Mouse (Mus musculus): ENCODE data around the gene Zfp882. TPM values are rescaled to one million over a fixed set of nuclear protein-coding genes. Genes with fewer than 3 reads are reported as not detected.

The Zfp882 gene
- total and polyA plus RNA-seq, 2 experiments from 2014 or later, result 7.4 to 7.9 TPM

GRCm38 (mm10) chr8:71954666-71955065 lies 46.3 kb downstream of the Zfp882 start:
- H3K9ac ChIP-seq (replicated peaks; ENCODE audit: low read length), result no peak overlapping the region
- no peak for DNase-seq (ENCODE audit: low spot score)
- H3K4me1 ChIP-seq (ENCODE audit: insufficient read depth, low read length), result peaks cover 6% of the 10 kb centered on the region; the same call in 1 of the 2 replicates
- no peak for ATAC-seq
- no peak overlapping the region for H3K27ac ChIP-seq
- no peaks in the 10 kb centered on the region for H3K36me3 ChIP-seq (ENCODE audit: insufficient read depth, low read length)
- H3K9me3 ChIP-seq (ENCODE audit: low read length), result 0 out of 2 replicates have a peak, but pooled peaks cover 4% of the 10 kb centered on the region
- H3K4me3 ChIP-seq (ENCODE audit: low read length), result no peak overlapping the region
- no peak for TF ChIP-seq CTCF (IDR thresholded peaks at IDR 0.05; ENCODE audit: low read depth)
- WGBS, result 96% methylated on average over 9 of the region's 9 CpGs
- no peak overlapping the region for H3K4me2 ChIP-seq (ENCODE audit: low read depth, low read length)
- no peaks in the 10 kb centered on the region for H3K27me3 ChIP-seq (ENCODE audit: insufficient read depth, low read length)

DNA sequence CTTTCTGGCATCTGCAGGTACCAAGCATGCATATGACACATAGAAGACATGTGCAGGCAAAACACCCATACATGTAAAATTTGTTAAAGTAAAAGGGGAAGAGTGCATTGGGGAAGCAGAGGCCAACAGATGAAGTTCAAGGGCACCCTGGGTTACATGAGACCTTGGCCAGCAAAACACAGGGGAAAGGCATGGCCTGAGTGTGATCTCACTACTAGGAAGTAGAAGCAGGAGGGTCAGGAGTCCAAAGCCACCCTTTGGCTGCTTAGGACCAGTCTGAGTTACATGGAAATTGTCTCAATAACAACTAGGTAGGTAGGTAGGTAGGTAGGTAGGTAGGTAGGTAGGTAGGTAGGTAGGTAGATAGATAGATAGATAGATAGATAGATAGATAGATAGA lies 52.1 kb downstream of the Zfp882 start:
- TF ChIP-seq CTCF (IDR thresholded peaks at IDR 0.05; ENCODE audit: low read depth), result no peak
- ATAC-seq (no peak), DNase-seq (ENCODE audit: low spot score) (no peak)
- H3K4me3 ChIP-seq (ENCODE audit: low read length), result no peak overlapping the region
- 0 out of 2 replicates have a peak, but pooled peaks cover 2% of the 10 kb centered on the region for H3K9me3 ChIP-seq (ENCODE audit: low read length)
- no peak overlapping the region for H3K9ac ChIP-seq (replicated peaks; ENCODE audit: low read length)
- no peak overlapping the region for H3K27ac ChIP-seq
- no peaks in the 10 kb centered on the region for H3K27me3 ChIP-seq (ENCODE audit: insufficient read depth, low read length)
- H3K4me2 ChIP-seq (ENCODE audit: low read depth, low read length), result no peak overlapping the region
- no peaks in the 10 kb centered on the region for H3K36me3 ChIP-seq (ENCODE audit: insufficient read depth, low read length)
- H3K4me1 ChIP-seq (ENCODE audit: insufficient read depth, low read length), result no peaks in the 10 kb centered on the region

DNA sequence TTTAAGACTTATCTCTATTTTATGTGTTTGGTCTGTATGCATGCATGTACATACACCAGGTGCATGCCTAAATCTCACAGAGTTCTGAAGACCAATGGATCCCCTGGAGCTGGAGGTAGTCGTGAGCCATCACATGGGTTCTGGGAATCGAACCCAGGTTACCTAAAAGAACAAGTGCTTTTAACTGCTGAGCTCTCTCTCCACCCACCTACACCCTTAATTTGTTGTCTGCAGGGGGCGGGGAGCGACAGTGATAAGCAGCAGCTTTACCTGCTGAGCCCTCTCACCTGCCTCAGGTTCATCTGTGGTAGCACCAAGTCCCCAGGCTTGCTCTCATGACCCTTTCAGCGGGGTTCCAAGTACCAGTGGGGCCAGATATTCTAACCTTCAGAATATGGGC lies 53.4 kb downstream of the Zfp882 start:
- no peak for TF ChIP-seq CTCF (IDR thresholded peaks at IDR 0.05; ENCODE audit: low read depth)
- ATAC-seq, result no peak
- Histone ChIP-seq H3K27me3 (ENCODE audit: insufficient read depth, low read length) (no peaks in the 10 kb centered on the region), H3K4me3 (ENCODE audit: low read length) (no peak overlapping the region), H3K36me3 (ENCODE audit: insufficient read depth, low read length) (peaks cover 6% of the 10 kb centered on the region; the same call in 1 of the 2 replicates), H3K9ac (replicated peaks; ENCODE audit: low read length) (no peak overlapping the region), H3K9me3 (ENCODE audit: low read length) (0 out of 2 replicates have a peak, but pooled peaks cover 2% of the 10 kb centered on the region), H3K27ac (no peak overlapping the region), H3K4me2 (ENCODE audit: low read depth, low read length) (no peak overlapping the region), H3K4me1 (ENCODE audit: insufficient read depth, low read length) (no peaks in the 10 kb centered on the region)
- DNase-seq (ENCODE audit: low spot score), result no peak
- WGBS, result 91% methylated on average over 5 of the region's 5 CpGs

DNA sequence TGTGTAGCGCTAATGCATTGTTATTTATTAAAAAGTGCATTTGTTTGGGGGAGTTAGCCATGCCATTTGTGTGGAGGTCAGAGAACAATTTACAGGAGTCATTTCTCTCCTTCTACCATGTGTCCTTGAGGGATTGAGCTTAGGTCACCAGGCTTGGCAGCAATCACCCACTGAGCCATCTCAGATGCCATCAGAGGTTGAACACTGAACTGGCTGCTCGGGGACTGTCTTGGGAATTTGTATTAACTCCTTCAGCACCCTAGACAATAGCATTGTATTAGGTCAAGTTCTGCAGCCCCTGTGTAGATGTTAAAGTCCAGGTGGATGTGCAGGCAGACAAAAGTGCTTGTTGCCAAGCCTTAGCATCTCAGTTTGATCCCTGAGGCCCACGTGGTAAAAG lies 55.6 kb downstream of the Zfp882 start:
- H3K36me3 ChIP-seq (ENCODE audit: insufficient read depth, low read length), result peaks cover 26% of the 10 kb centered on the region
- no peaks in the 10 kb centered on the region for H3K27me3 ChIP-seq (ENCODE audit: insufficient read depth, low read length)
- TF ChIP-seq CTCF (IDR thresholded peaks at IDR 0.05; ENCODE audit: low read depth), result no peak
- H3K9ac ChIP-seq (replicated peaks; ENCODE audit: low read length), result no peak overlapping the region
- H3K9me3 ChIP-seq (ENCODE audit: low read length), result 0 out of 2 replicates have a peak, but pooled peaks cover 2% of the 10 kb centered on the region
- ATAC-seq (no peak), DNase-seq (ENCODE audit: low spot score) (no peak)
- no peak overlapping the region for H3K4me3 ChIP-seq (ENCODE audit: low read length)
- H3K27ac ChIP-seq, result no peak overlapping the region
- WGBS, result 83% methylated on average over 3 of the region's 3 CpGs
- no peaks in the 10 kb centered on the region for H3K4me1 ChIP-seq (ENCODE audit: insufficient read depth, low read length)
- H3K4me2 ChIP-seq (ENCODE audit: low read depth, low read length), result no peak overlapping the region

GRCm38 (mm10) chr8:71965166-71965565 lies 56.8 kb downstream of the Zfp882 start:
- TF ChIP-seq CTCF (IDR thresholded peaks at IDR 0.05; ENCODE audit: low read depth), result no peak

More at GRCm38 (mm10) chr8:71965166-71965565, 56.8 kb downstream of the Zfp882 start:
- H3K9me3 ChIP-seq (ENCODE audit: low read length), result 0 out of 2 replicates have a peak, but pooled peaks cover 2% of the 10 kb centered on the region
- ATAC-seq (no peak), DNase-seq (ENCODE audit: low spot score) (no peak)
- no peaks in the 10 kb centered on the region for H3K27me3 ChIP-seq (ENCODE audit: insufficient read depth, low read length)
- WGBS, result 97% methylated on average over 2 of the region's 2 CpGs
- peaks cover 26% of the 10 kb centered on the region for H3K36me3 ChIP-seq (ENCODE audit: insufficient read depth, low read length)
- H3K27ac ChIP-seq, result no peak overlapping the region
- H3K4me2 ChIP-seq (ENCODE audit: low read depth, low read length), result no peak overlapping the region
- no peak overlapping the region for H3K9ac ChIP-seq (replicated peaks; ENCODE audit: low read length)
- H3K4me3 ChIP-seq (ENCODE audit: low read length), result no peak overlapping the region
- no peaks in the 10 kb centered on the region for H3K4me1 ChIP-seq (ENCODE audit: insufficient read depth, low read length)

Other genes with a start within 250 kb of the Zfp882 start
- 81.4 and 89.1 TPM in 2 replicates for gene Unc13a, start 236.9 kb upstream of the Zfp882 start, total RNA-seq (2014; rRNA removed)
- 16.8 and 16.9 TPM in 2 replicates for gene Unc13a, start 236.9 kb upstream of the Zfp882 start, polyA plus RNA-seq (2015; fragmentation: Nextera tagmentation; extraction: Ambion mirVana)
- gene Jak3, start 232.3 kb upstream of the Zfp882 start, total RNA-seq (2014; rRNA removed), result 14.8 and 15.3 TPM in 2 replicates
- 7.3 and 7.4 TPM in 2 replicates for gene Jak3, start 232.3 kb upstream of the Zfp882 start, polyA plus RNA-seq (2015; fragmentation: Nextera tagmentation; extraction: Ambion mirVana)
- not detected in 2 replicates for gene Insl3, start 219.4 kb upstream of the Zfp882 start, total RNA-seq (2014; rRNA removed)
- gene Insl3, start 219.4 kb upstream of the Zfp882 start, polyA plus RNA-seq (2015; fragmentation: Nextera tagmentation; extraction: Ambion mirVana), result 1.7 and 3.4 TPM in 2 replicates
- gene B3gnt3, start 206.8 kb upstream of the Zfp882 start, total RNA-seq (2014; rRNA removed), result 0.42 and 0.50 TPM in 2 replicates
- 0.52 and 0.60 TPM in 2 replicates for gene B3gnt3, start 206.8 kb upstream of the Zfp882 start, polyA plus RNA-seq (2015; fragmentation: Nextera tagmentation; extraction: Ambion mirVana)
- gene Fcho1, start 182.9 kb upstream of the Zfp882 start, total RNA-seq (2014; rRNA removed), result 84.2 and 99.0 TPM in 2 replicates
- 62.2 and 65.8 TPM in 2 replicates for gene Fcho1, start 182.9 kb upstream of the Zfp882 start, polyA plus RNA-seq (2015; fragmentation: Nextera tagmentation; extraction: Ambion mirVana)
- 3.7 and 4.2 TPM in 2 replicates for gene Zfp709, start 26.6 kb upstream of the Zfp882 start, total RNA-seq (2014; rRNA removed)
- 4.3 and 6.3 TPM in 2 replicates for gene Zfp709, start 26.6 kb upstream of the Zfp882 start, polyA plus RNA-seq (2015; fragmentation: Nextera tagmentation; extraction: Ambion mirVana)
- gene Zfp617, start within 50 bp of the Zfp882 start, total RNA-seq (2014; rRNA removed), result 15.9 and 18.0 TPM in 2 replicates
- gene Zfp617, start within 50 bp of the Zfp882 start, polyA plus RNA-seq (2015; fragmentation: Nextera tagmentation; extraction: Ambion mirVana), result 21.8 and 24.4 TPM in 2 replicates
- 23.8 and 24.8 TPM in 2 replicates for gene Zfp961, start 42.4 kb downstream of the Zfp882 start, total RNA-seq (2014; rRNA removed)
- gene Zfp961, start 42.4 kb downstream of the Zfp882 start, polyA plus RNA-seq (2015; fragmentation: Nextera tagmentation; extraction: Ambion mirVana), result 11.0 and 14.6 TPM in 2 replicates
- not detected in 2 replicates for gene Cyp4f18, start 101.0 kb downstream of the Zfp882 start, total RNA-seq (2014; rRNA removed)
- gene Cyp4f18, start 101.0 kb downstream of the Zfp882 start, polyA plus RNA-seq (2015; fragmentation: Nextera tagmentation; extraction: Ambion mirVana), result 0.46 and 0.78 TPM in 2 replicates
- not detected in 2 replicates for gene Olfr372, start 132.6 kb downstream of the Zfp882 start, total RNA-seq (2014; rRNA removed)
- gene Olfr372, start 132.6 kb downstream of the Zfp882 start, polyA plus RNA-seq (2015; fragmentation: Nextera tagmentation; extraction: Ambion mirVana), result not detected in 2 replicates
- not detected in 2 replicates for gene Olfr373, start 174.6 kb downstream of the Zfp882 start, total RNA-seq (2014; rRNA removed)
- gene Olfr373, start 174.6 kb downstream of the Zfp882 start, polyA plus RNA-seq (2015; fragmentation: Nextera tagmentation; extraction: Ambion mirVana), result 0.04 TPM in 1 of 2 replicates, not detected in the other
- not detected in 2 replicates for gene Olfr374, start 198.4 kb downstream of the Zfp882 start, total RNA-seq (2014; rRNA removed)
- not detected in 2 replicates for gene Olfr374, start 198.4 kb downstream of the Zfp882 start, polyA plus RNA-seq (2015; fragmentation: Nextera tagmentation; extraction: Ambion mirVana)
- gene Tpm4, start 226.4 kb downstream of the Zfp882 start, total RNA-seq (2014; rRNA removed), result 76.2 and 83.2 TPM in 2 replicates
- 124 and 127 TPM in 2 replicates for gene Tpm4, start 226.4 kb downstream of the Zfp882 start, polyA plus RNA-seq (2015; fragmentation: Nextera tagmentation; extraction: Ambion mirVana)